Mouse (Mus musculus): ENCODE measurements around the gene Cln5.

GRCm38 (mm10) chr14:103085840-103086533 lies 16.0 kb downstream of the Cln5 start:
- TF ChIP-seq GATA1 (IDR thresholded peaks at IDR 0.05; ENCODE audit: low read length) (peak; percentile 80), TAL1 (IDR thresholded peaks at IDR 0.05; ENCODE audit: low read length) (peak; percentile 31; the same call in 1 of the 3 replicates)

Measured in erythroblast, embryonic 14.5 days (primary cell).